Mouse (Mus musculus): ENCODE results near the gene Gm14685.
A peak's percentile ranks its signal among the peaks of the same experiment; 100 is the strongest.
"Not testable (repeated sequence)": the region's sequence is repeated elsewhere in the genome, so short reads cannot be mapped to it uniquely, and the experiment has no call there.

Gene Gm14685

GRCm38 (mm10) chrX:73116747-73117146 lies at the start of gene Gm14685:
Gene Gm14685, plus strand, starts transcription at chrX:73117047.
- not testable (repeated sequence) for DNase-seq

GRCm38 (mm10) chrX:73082267-73083055 lies 34.4 kb upstream of the Gm14685 start, which contains the start of gene Xlr4a:
Gene Xlr4a, minus strand, starts transcription at chrX:73082478.
- not testable (repeated sequence) for DNase-seq

GRCm38 (mm10) chrX:73096941-73097508 lies 19.8 kb upstream of the Gm14685 start, which contains the start of gene Xlr3a:
Gene Xlr3a, minus strand, starts transcription at chrX:73097095.
- peak in 1 of 2 experiments; percentile 10 for DNase-seq

DNA sequence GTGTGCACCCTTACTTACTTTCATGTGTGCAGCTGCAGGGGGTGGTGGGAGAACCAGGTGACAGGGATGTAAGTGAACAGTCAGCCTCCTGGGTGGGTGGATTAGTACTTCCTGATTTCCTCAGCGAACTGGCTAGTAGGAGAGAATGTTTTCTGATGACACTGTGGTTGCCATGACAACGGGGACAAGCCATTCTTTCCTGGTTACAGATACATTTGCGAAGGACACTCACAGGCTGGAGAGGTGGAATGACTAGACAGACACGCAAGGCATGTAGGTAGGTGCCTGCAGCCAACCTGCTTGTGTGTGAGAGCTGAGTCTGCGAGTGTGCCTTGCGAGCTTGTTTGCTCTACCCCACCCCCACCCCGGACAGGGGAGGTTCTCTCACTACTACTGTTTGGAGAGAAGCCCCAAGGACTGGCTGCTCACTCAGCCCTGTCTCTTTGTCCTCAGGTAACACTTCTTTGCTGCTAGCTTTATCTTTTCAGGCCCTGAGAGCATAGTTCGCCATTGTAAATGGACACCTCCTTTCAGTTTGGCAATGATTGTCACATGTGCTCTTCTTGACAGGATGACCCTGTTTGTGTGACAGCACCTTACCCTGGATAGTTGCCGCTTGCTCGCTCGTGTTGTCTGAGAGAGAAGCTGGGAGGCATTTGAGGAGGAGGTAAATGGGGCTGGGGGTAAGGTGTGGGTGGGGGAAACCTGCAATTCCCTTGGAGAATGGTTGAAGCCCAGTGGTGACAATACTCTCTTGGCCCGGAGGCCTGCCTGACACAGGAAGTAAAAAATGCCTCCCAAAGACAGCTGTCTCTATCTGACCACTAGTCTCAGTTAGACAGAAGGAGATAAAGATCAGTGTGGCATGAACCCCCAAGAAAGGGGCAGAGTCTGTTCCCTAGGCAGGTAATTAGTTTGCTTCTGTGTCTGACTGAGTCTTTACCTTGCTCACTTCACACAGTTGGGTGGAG lies 6.3 kb downstream of the Gm14685 start:
- not testable (repeated sequence) for DNase-seq

- DNase-seq = not testable (repeated sequence)
These were observed 26.4 kb downstream of the Gm14685 start for GRCm38 (mm10) chrX:73143218-73143618.

DNA sequence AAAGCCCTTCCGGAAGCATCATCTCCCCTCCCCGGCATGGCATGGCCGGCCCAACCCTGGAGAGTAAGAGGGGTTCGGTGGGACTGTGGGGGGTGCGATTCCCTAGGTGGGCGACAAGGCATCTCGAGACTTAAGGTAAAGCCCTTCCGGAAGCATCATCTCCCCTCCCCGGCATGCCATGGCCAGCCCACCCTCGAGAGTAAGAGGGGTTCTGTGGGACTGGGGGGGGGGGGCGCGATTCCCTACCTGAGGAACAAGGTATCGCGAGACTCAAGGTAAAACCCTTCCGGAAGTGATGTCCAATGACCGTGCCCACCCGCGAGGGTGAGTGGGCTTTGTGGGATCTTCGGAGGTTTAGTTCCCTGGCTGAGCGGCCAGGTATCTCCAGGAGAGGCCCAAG lies 31.6 kb downstream of the Gm14685 start, which contains the start of gene Xlr5b:
Gene Xlr5b (plus strand): TSS at position 301 of the 400 bp plus-strand sequence.
- not testable (repeated sequence) for DNase-seq

GRCm38 (mm10) chrX:73149350-73149749 lies 32.5 kb downstream of the Gm14685 start, which contains the start of gene DXBay18:
Gene DXBay18, minus strand, starts transcription at chrX:73149450.
- DNase-seq = not testable (repeated sequence)

GRCm38 (mm10) chrX:73176889-73177288 lies 60.0 kb downstream of the Gm14685 start, which contains the start of gene Spin2d:
Gene Spin2d, minus strand, starts transcription at chrX:73176989.
- not testable (repeated sequence) for DNase-seq

Measured in lung, adult 18-20 months (tissue).